Mouse (Mus musculus) intestine, embryonic 15.5 days (tissue): ENCODE data around the gene Gpsm1. TPM values are rescaled to one million over a fixed set of nuclear protein-coding genes. Genes with fewer than 3 reads are reported as not detected.

Experiments
- ATAC-seq: fragments of 200-750 bp; cut with Nextera tagmentation; 2 replicates; pipeline ENCODE4 v1.8.0; 2017; ENCODE audit warnings: moderate TSS enrichment, moderate library complexity
- H3K27ac ChIP-seq: fragments of 300-500 bp; sonication (generic); 2 replicates; pipeline ENCODE4 v1.5.1; 2015; ENCODE audit warnings: mild to moderate bottlenecking, inconsistent platforms
- H3K27me3 ChIP-seq: fragments of 300-500 bp; sonication (generic); replicated peaks from 2 replicates; pipeline ENCODE4 v1.6.1; 2015; ENCODE audit warnings: inconsistent platforms
- H3K36me3 ChIP-seq: fragments of 300-500 bp; sonication (generic); 2 replicates; pipeline ENCODE4 v1.6.1; 2015; ENCODE audit warnings: inconsistent platforms
- H3K4me1 ChIP-seq: fragments of 300-500 bp; sonication (generic); replicated peaks from 2 replicates; pipeline ENCODE4 v1.6.1; 2015; ENCODE audit warnings: inconsistent platforms
- H3K4me2 ChIP-seq: fragments of 300-500 bp; sonication (generic); replicated peaks from 2 replicates; pipeline ENCODE4 v1.6.1; 2015; ENCODE audit warnings: mild to moderate bottlenecking, inconsistent platforms
- H3K4me3 ChIP-seq: fragments of 300-500 bp; sonication (generic); replicated peaks from 2 replicates; pipeline ENCODE4 v1.5.1; 2015; ENCODE audit warnings: inconsistent platforms
- H3K9ac ChIP-seq: fragments of 300-500 bp; sonication (generic); 2 replicates; pipeline ENCODE4 v1.6.1; 2015; ENCODE audit warnings: inconsistent platforms
- H3K9me3 ChIP-seq: fragments of 300-500 bp; sonication (generic); 2 replicates; pipeline ENCODE4 v1.6.1; 2016; ENCODE audit warnings: inconsistent platforms
- WGBS: fragments of 180-500 bp; shearing (Covaris S2); methylation state at CpG from one replicate; pipeline ENCODE4 v1.1.7; 2015; 5-methylcytosine and 5-hydroxymethylcytosine counted together
- polyA plus RNA-seq: library from polyadenylated mRNA; unstranded; fragments of >200 nt; fragmentation: Nextera tagmentation; extraction: Ambion mirVana; gene quantifications from 2 replicates; pipeline ENCODE4 v1.2.1, GENCODE M21; 2015

Gpsm1 gene
- polyA plus RNA-seq, 1 experiment from 2014 or later, result 26.8 TPM

GRCm38 (mm10) chr2:26298208-26298855 lies 17.0 kb upstream of the Gpsm1 start:
- no peak overlapping the region for H3K4me3 ChIP-seq
- H3K27me3 ChIP-seq, result 0 out of 2 replicates have a peak, but pooled peaks cover 10% of the 10 kb centered on the region
- H3K4me1 ChIP-seq, result peaks cover 12% of the 10 kb centered on the region; the same call in 1 of the 2 replicates
- peak overlapping the region; percentile 18; the same call in 1 of the 2 replicates for H3K27ac ChIP-seq
- H3K36me3 ChIP-seq, result no peaks in the 10 kb centered on the region
- peak overlapping the region; percentile 11; the same call in 1 of the 2 replicates for H3K4me2 ChIP-seq
- H3K9me3 ChIP-seq, result no peaks in the 10 kb centered on the region
- peak; percentile 68 for ATAC-seq
- H3K9ac ChIP-seq, result no peak overlapping the region
- WGBS, result 5% methylated on average over 10 of the region's 10 CpGs

GRCm38 (mm10) chr2:26298856-26299230 lies 16.5 kb upstream of the Gpsm1 start:
- Histone ChIP-seq H3K4me3 (no peak overlapping the region), H3K9me3 (no peaks in the 10 kb centered on the region), H3K4me1 (peaks cover 12% of the 10 kb centered on the region; the same call in 1 of the 2 replicates), H3K4me2 (peak overlapping the region; percentile 11; the same call in 1 of the 2 replicates), H3K9ac (no peak overlapping the region), H3K27me3 (0 out of 2 replicates have a peak, but pooled peaks cover 10% of the 10 kb centered on the region), H3K36me3 (no peaks in the 10 kb centered on the region), H3K27ac (peak overlapping the region; percentile 18; the same call in 1 of the 2 replicates)
- 25% methylated on average over 4 of the region's 4 CpGs for WGBS
- ATAC-seq, result no peak

DNA sequence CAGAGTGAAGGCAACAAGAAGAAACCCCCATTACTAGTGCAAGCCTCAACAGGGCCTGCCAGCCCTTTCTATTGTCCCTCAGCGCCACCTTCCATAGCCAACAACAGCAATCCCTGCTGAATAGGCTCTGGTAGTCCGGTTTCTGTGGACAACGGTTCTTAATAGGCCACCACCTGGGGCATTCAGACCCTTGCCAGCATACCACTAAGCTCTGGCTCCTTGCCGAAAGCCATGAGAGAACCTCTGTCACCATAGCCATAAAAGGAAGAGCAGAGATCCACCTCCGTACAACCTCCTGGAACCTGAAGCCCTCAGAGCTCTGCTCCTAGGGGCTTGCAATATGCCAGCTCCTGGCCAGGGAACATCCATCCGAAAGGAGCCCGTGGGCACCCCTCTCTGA lies 16.0 kb upstream of the Gpsm1 start:
- H3K9me3 ChIP-seq, result no peaks in the 10 kb centered on the region
- H3K27me3 ChIP-seq, result 0 out of 2 replicates have a peak, but pooled peaks cover 10% of the 10 kb centered on the region
- H3K4me1 ChIP-seq, result peaks cover 12% of the 10 kb centered on the region; the same call in 1 of the 2 replicates
- H3K27ac ChIP-seq, result peak overlapping the region; percentile 54; the same call in 1 of the 2 replicates
- H3K4me2 ChIP-seq, result peak overlapping the region; percentile 28; the same call in 1 of the 2 replicates
- WGBS, result 46% methylated on average over 7 of the region's 7 CpGs
- H3K36me3 ChIP-seq, result no peaks in the 10 kb centered on the region
- no peak for ATAC-seq
- no peak overlapping the region for H3K4me3 ChIP-seq
- H3K9ac ChIP-seq, result no peak overlapping the region

DNA sequence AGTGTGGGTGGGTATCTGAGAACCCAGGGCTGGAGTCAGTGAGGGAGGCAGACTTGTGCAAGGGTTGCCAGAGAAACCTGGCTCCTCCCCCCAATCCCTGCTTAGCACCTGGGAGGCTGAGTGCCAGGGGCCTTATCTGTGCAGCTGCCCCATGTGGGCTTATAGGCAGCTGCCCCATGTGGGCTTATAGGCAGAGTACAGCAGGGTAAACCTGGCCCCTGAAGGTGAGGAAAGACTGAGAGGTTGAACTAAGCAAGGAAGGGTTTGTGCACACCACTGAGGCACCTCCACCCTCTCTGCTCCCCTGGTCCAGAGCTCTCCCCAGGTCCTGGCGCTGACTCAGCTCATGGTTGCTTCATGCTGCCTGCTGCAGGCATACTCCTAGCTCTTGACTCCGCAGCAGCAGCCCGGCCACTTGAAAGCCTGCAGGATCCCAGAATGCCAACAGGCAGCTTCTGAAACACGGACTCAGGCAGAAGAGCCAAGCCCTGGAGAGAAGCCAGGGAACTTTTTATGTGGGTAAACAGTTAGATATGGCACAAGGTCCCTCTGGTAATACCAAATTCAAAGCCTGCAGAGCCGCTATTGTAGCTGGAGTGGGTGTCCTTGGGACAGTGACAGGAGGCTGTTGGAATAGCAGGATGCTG lies 15.0 kb upstream of the Gpsm1 start:
- peak; percentile 59 for ATAC-seq
- Histone ChIP-seq H3K9ac (peak overlapping the region; percentile 8; the same call in 1 of the 2 replicates), H3K4me1 (peaks cover 12% of the 10 kb centered on the region; the same call in 1 of the 2 replicates), H3K4me3 (no peak overlapping the region), H3K9me3 (no peaks in the 10 kb centered on the region), H3K27ac (peak overlapping the region; percentile 54), H3K36me3 (no peaks in the 10 kb centered on the region), H3K27me3 (0 out of 2 replicates have a peak, but pooled peaks cover 10% of the 10 kb centered on the region), H3K4me2 (0 out of 2 replicates have a peak overlapping the region, but pooled peaks have one; percentile 28)
- 51% methylated on average over 5 of the region's 5 CpGs for WGBS

- H3K9ac ChIP-seq, result no peak overlapping the region
- no peaks in the 10 kb centered on the region for H3K36me3 ChIP-seq
- H3K4me1 ChIP-seq, result peaks cover 12% of the 10 kb centered on the region; the same call in 1 of the 2 replicates
- H3K27ac ChIP-seq, result peak overlapping the region; percentile 54; the same call in 1 of the 2 replicates
- peak; percentile 30; the same call in 1 of the 2 replicates for ATAC-seq
- WGBS, result 1% methylated on average over 3 of the region's 3 CpGs
- H3K4me3 ChIP-seq, result no peak overlapping the region
- no peaks in the 10 kb centered on the region for H3K9me3 ChIP-seq
- H3K4me2 ChIP-seq, result no peak overlapping the region
- H3K27me3 ChIP-seq, result 0 out of 2 replicates have a peak, but pooled peaks cover 10% of the 10 kb centered on the region
Measured at GRCm38 (mm10) chr2:26300808-26301174, 14.5 kb upstream of the Gpsm1 start.

- Histone ChIP-seq H3K4me3 (no peak overlapping the region), H3K4me2 (no peak overlapping the region), H3K36me3 (no peaks in the 10 kb centered on the region), H3K9me3 (no peaks in the 10 kb centered on the region), H3K27ac (no peak overlapping the region), H3K4me1 (peaks cover 8% of the 10 kb centered on the region; the same call in 1 of the 2 replicates), H3K9ac (no peak overlapping the region), H3K27me3 (0 out of 2 replicates have a peak, but pooled peaks cover 10% of the 10 kb centered on the region)
- no peak for ATAC-seq
- 84% methylated on average over 10 of the region's 10 CpGs for WGBS
Measured at GRCm38 (mm10) chr2:26302005-26302503, 13.3 kb upstream of the Gpsm1 start.

- no peak for ATAC-seq
- H3K27ac ChIP-seq, result no peak overlapping the region
- H3K4me3 ChIP-seq, result no peak overlapping the region
- H3K27me3 ChIP-seq, result 0 out of 2 replicates have a peak, but pooled peaks cover 4% of the 10 kb centered on the region
- H3K9me3 ChIP-seq, result no peaks in the 10 kb centered on the region
- peaks cover 7% of the 10 kb centered on the region; the same call in 1 of the 2 replicates for H3K4me1 ChIP-seq
- no peak overlapping the region for H3K9ac ChIP-seq
- 63% methylated on average over 1 of the region's 1 CpGs for WGBS
- no peak overlapping the region for H3K4me2 ChIP-seq
- H3K36me3 ChIP-seq, result no peaks in the 10 kb centered on the region
Measured at GRCm38 (mm10) chr2:26304711-26305110, 10.6 kb upstream of the Gpsm1 start.

GRCm38 (mm10) chr2:26305555-26305954 lies 9.8 kb upstream of the Gpsm1 start:
- H3K4me2 ChIP-seq, result no peak overlapping the region
- no peak for ATAC-seq
- H3K27me3 ChIP-seq, result no peaks in the 10 kb centered on the region
- no peak overlapping the region for H3K4me3 ChIP-seq
- H3K27ac ChIP-seq, result no peak overlapping the region
- H3K9me3 ChIP-seq, result no peaks in the 10 kb centered on the region
- H3K4me1 ChIP-seq, result peaks cover 11% of the 10 kb centered on the region; the same call in 1 of the 2 replicates
- 77% methylated on average over 2 of the region's 2 CpGs for WGBS
- no peak overlapping the region for H3K9ac ChIP-seq
- H3K36me3 ChIP-seq, result no peaks in the 10 kb centered on the region

DNA sequence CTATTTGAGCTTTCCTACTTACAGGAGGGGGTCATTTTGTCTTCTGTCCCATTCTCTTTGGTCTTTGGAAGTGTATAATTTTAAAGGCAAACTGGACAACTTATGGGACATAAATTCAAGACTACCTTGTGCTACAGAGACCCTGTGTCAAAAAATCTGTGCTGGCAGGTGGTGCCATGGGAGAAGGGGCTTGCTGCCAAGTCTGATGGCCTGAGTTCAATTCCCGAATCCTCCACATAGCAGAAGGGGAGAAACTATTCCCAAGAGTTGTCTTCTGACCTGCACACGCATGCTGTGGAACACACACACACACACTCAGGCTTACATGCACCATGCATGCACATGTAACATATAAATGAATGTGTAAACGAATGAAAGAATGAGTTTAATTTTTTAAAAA lies 8.6 kb upstream of the Gpsm1 start:
- Histone ChIP-seq H3K9me3 (no peaks in the 10 kb centered on the region), H3K27me3 (no peaks in the 10 kb centered on the region), H3K36me3 (no peaks in the 10 kb centered on the region), H3K27ac (no peak overlapping the region), H3K4me3 (no peak overlapping the region), H3K4me1 (peaks cover 12% of the 10 kb centered on the region; the same call in 1 of the 2 replicates), H3K4me2 (no peak overlapping the region), H3K9ac (no peak overlapping the region)
- 91% methylated on average over 3 of the region's 3 CpGs for WGBS
- no peak for ATAC-seq

DNA sequence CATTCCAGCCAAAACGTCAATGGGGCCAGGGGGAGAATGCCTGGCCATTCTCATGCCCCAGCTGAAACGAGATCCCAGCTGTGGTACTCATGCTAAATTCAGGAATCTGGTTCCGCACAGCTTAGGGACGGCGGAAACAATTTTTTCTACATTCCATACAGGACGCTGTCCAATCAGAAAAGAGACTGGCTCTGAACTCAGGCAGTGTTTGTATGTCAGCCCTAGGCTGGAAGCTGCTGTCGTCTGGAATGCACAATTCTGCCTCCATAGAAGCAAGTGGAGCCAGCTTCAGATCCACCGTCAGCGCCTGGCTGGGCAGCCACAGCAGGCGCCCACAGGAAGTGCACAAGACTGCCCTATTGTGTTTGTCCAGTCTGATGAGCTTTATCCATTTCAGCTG lies 5.6 kb upstream of the Gpsm1 start:
- Histone ChIP-seq H3K36me3 (no peaks in the 10 kb centered on the region), H3K27ac (peak overlapping the region; percentile 72), H3K27me3 (no peaks in the 10 kb centered on the region), H3K9ac (no peak overlapping the region), H3K4me3 (no peak overlapping the region), H3K4me1 (peaks cover 23% of the 10 kb centered on the region), H3K9me3 (no peaks in the 10 kb centered on the region), H3K4me2 (no peak overlapping the region; the same call in 1 of the 2 replicates)
- ATAC-seq, result peak; percentile 82
- 17% methylated on average over 10 of the region's 10 CpGs for WGBS

- WGBS, result 67% methylated on average over 5 of the region's 5 CpGs
- no peak for ATAC-seq
- no peak overlapping the region for H3K4me2 ChIP-seq
- H3K27ac ChIP-seq, result no peak overlapping the region
- H3K9me3 ChIP-seq, result no peaks in the 10 kb centered on the region
- no peaks in the 10 kb centered on the region for H3K27me3 ChIP-seq
- peaks cover 34% of the 10 kb centered on the region for H3K4me1 ChIP-seq
- H3K4me3 ChIP-seq, result no peak overlapping the region
- H3K9ac ChIP-seq, result 0 out of 2 replicates have a peak overlapping the region, but pooled peaks have one; percentile 1
- no peaks in the 10 kb centered on the region for H3K36me3 ChIP-seq
Measured at GRCm38 (mm10) chr2:26311936-26312335, 3.4 kb upstream of the Gpsm1 start.

GRCm38 (mm10) chr2:26312812-26313211 lies 2.5 kb upstream of the Gpsm1 start:
- no peak overlapping the region for H3K9ac ChIP-seq
- H3K27ac ChIP-seq, result no peak overlapping the region
- no peaks in the 10 kb centered on the region for H3K36me3 ChIP-seq
- no peaks in the 10 kb centered on the region for H3K9me3 ChIP-seq
- 62% methylated on average over 2 of the region's 2 CpGs for WGBS
- no peaks in the 10 kb centered on the region for H3K27me3 ChIP-seq
- H3K4me1 ChIP-seq, result peaks cover 43% of the 10 kb centered on the region
- ATAC-seq, result no peak
- no peak overlapping the region for H3K4me3 ChIP-seq
- H3K4me2 ChIP-seq, result no peak overlapping the region
